Mouse (Mus musculus): ENCODE measurements around the gene Taldo1.

- TF ChIP-seq CTCF (IDR thresholded peaks at IDR 0.05; ENCODE audit: low read depth), result no peak
- peak; percentile 92 for TF ChIP-seq EP300 (IDR thresholded peaks at IDR 0.05; ENCODE audit: low read depth)
Observed at GRCm38 (mm10) chr7:141392552-141393222, 688 bp downstream of the Taldo1 start.
